ENCODE assay signal across 9 mouse cellular contexts in genomic region chr11:35750578-35750977, GRCm38 (mm10). TPM values are rescaled to one million over a fixed set of nuclear protein-coding genes. Genes with fewer than 3 reads are reported as not detected.
A peak's percentile ranks its signal among the peaks of the same experiment; 100 is the strongest.
DNase-seq lines count a peak whose midpoint lies in the region; ATAC-seq lines count a peak whose summit lies in the region.
"Had no signal": no experiment of that assay in that cellular context is flagged by ENCODE, and none has a peak within 500 bp of the region (broad histone marks: within the 10 kb centered on the region; RNA-seq: fewer than 3 reads in every experiment).

No protein-coding gene starts in this region.

- no peaks in the 10 kb centered on the region for H3K9me3 ChIP-seq in hindbrain, embryonic 13.5 days

- H3K4me1 ChIP-seq in hindbrain, embryonic 13.5 days (replicated peaks), result no peaks in the 10 kb centered on the region

- no peak overlapping the region for H3K4me3 ChIP-seq in hindbrain, embryonic 13.5 days

- no peaks in the 10 kb centered on the region for H3K27me3 ChIP-seq in hindbrain, embryonic 13.5 days

- DNase-seq in MN1 (ENCODE audit: low spot score), result peak; percentile 59
- peak; percentile 100 for DNase-seq in fat pad, adult 2 months (ENCODE audit: extremely low read depth, low read depth, low spot score)
- peak; percentile 68 to 80 for DNase-seq in kidney, adult 8-10 months
- DNase-seq in cerebellum, postnatal 4 days (ENCODE audit: low spot score in 2 of 2), result no peak
- DNase-seq in layer of hippocampus, adult 18-20 months (ENCODE audit: low spot score in 2 of 2), result no peak
- DNase-seq in spleen, postnatal 36 days (ENCODE audit: low spot score in 2 of 2), result no peak

- no peak overlapping the region for H3K9ac ChIP-seq in hindbrain, embryonic 13.5 days

- no peaks in the 10 kb centered on the region for H3K36me3 ChIP-seq in hindbrain, embryonic 13.5 days

- 78% methylated on average over 8 of the region's 8 CpGs for WGBS in hindbrain, embryonic 13.5 days

- no peak overlapping the region for H3K27ac ChIP-seq in hindbrain, embryonic 13.5 days

- no peak overlapping the region for H3K4me2 ChIP-seq in hindbrain, embryonic 13.5 days

- ATAC-seq in monocyte, adult 5-6 weeks (replicated peaks; ENCODE audit: insufficient number of reproducible peaks, low FRiP score, low TSS enrichment, poor library complexity, severe bottlenecking), result peak; percentile 79
- no peak for ATAC-seq in hindbrain, embryonic 13.5 days (ENCODE audit: low FRiP score)
- ATAC-seq: forebrain, embryonic 14.5 days had no signal

RNA-seq across cellular contexts. Expression of gene Pank3, which starts 18.7 kb away (rescaled TPM):
- total RNA-seq in monocyte, adult 5-6 weeks (2017), result 45.7 to 48.6 TPM (median 48.0 TPM) in 3 replicates
- 10 to 100 TPM; 37.2 to 37.9 TPM for total RNA-seq in layer of hippocampus, adult 18-20 months (2021)
- polyA plus RNA-seq in hindbrain, embryonic 13.5 days (2015; fragmentation: Nextera tagmentation; extraction: Ambion mirVana), result 22.8 and 23.2 TPM in 2 replicates

RNA-seq across cellular contexts. Expression of gene Fbll1, which starts 48.1 kb away (rescaled TPM):
- not detected in 3 replicates for total RNA-seq in monocyte, adult 5-6 weeks (2017)
- total RNA-seq in layer of hippocampus, adult 18-20 months (2021), result 10 to 100 TPM; 44.5 to 46.2 TPM
- polyA plus RNA-seq in hindbrain, embryonic 13.5 days (2015; fragmentation: Nextera tagmentation; extraction: Ambion mirVana), result 15.1 and 19.0 TPM in 2 replicates

Comparison
In these comparisons a context has a peak if more than half of its experiments do, and no peak if none do; other contexts are left out.
1. DNase-seq: peak in MN1 (single experiment), fat pad, adult 2 months (single experiment) and kidney, adult 8-10 months (2 of 2); none in cerebellum, postnatal 4 days (0 of 2), layer of hippocampus, adult 18-20 months (0 of 2) and spleen, postnatal 36 days (0 of 2).
2. RNA of gene Fbll1, which starts 48.1 kb away (total RNA-seq): 44.5 to 46.2 TPM in layer of hippocampus, adult 18-20 months; not detected in monocyte, adult 5-6 weeks; every median in the first group is over 10 times any median in the second.